Mouse (Mus musculus) left cerebral cortex, adult 18-20 months (tissue): ENCODE measurements around the gene Rnf17. TPM values are rescaled to one million over a fixed set of nuclear protein-coding genes. Genes with fewer than 3 reads are reported as not detected.
A peak's percentile ranks its signal among the peaks of the same experiment; 100 is the strongest.

Experiments
- DNase-seq, 2 experiments: peaks; one replicate each; pipeline ENCODE4 v3.0.0; 2021 to 2022; ENCODE audit warnings: low spot score in 2 of 2, mixed read lengths in 1 of 2
- total RNA-seq, 2 experiments: library from RNA; stranded (reverse); gene quantifications; 2 replicates each; pipeline ENCODE4 v1.2.3; 2021

The Rnf17 gene
- total RNA-seq, 2 experiments from 2014 or later: 0.59 to 0.79 TPM

GRCm38 (mm10) chr14:56502407-56502806 lies 100.0 kb downstream of the Rnf17 start:
- DNase-seq: no peak

GRCm38 (mm10) chr14:56506743-56507142 lies 104.4 kb downstream of the Rnf17 start:
- no peak for DNase-seq

- DNase-seq: no peak
Measured at GRCm38 (mm10) chr14:56512084-56512483, 109.7 kb downstream of the Rnf17 start.

GRCm38 (mm10) chr14:56514775-56515174 lies 112.4 kb downstream of the Rnf17 start:
- no peak for DNase-seq

GRCm38 (mm10) chr14:56530788-56531187 lies 128.4 kb downstream of the Rnf17 start:
- no peak for DNase-seq

- DNase-seq: no peak
Measured at GRCm38 (mm10) chr14:56544946-56545345, 142.6 kb downstream of the Rnf17 start.

GRCm38 (mm10) chr14:56545491-56545890 lies 143.1 kb downstream of the Rnf17 start:
- DNase-seq: no peak

GRCm38 (mm10) chr14:56550960-56551359 lies 148.6 kb downstream of the Rnf17 start:
- DNase-seq: no peak

- no peak for DNase-seq
Measured at GRCm38 (mm10) chr14:56552924-56553323, 150.5 kb downstream of the Rnf17 start.

GRCm38 (mm10) chr14:56553331-56553730 lies 150.9 kb downstream of the Rnf17 start:
- DNase-seq: no peak

GRCm38 (mm10) chr14:56554716-56555115 lies 152.3 kb downstream of the Rnf17 start:
- DNase-seq: no peak

GRCm38 (mm10) chr14:56559134-56559533 lies 156.8 kb downstream of the Rnf17 start:
- DNase-seq: no peak

- no peak for DNase-seq
Measured at GRCm38 (mm10) chr14:56567476-56567875, 165.1 kb downstream of the Rnf17 start.

- no peak for DNase-seq
Measured at GRCm38 (mm10) chr14:56569041-56569440, 166.7 kb downstream of the Rnf17 start.

GRCm38 (mm10) chr14:56571310-56572093 lies 169.1 kb downstream of the Rnf17 start:
- peak; percentile 94 to 97 for DNase-seq

- no peak for DNase-seq
Measured at GRCm38 (mm10) chr14:56572546-56572945, 170.2 kb downstream of the Rnf17 start.

Other genes with a start within 250 kb of the Rnf17 start
- not detected for gene Gzmg, start 243.0 kb upstream of the Rnf17 start, total RNA-seq
- gene Gzmn, start 228.0 kb upstream of the Rnf17 start, total RNA-seq: not detected
- not detected for gene Gzmf, start 191.2 kb upstream of the Rnf17 start, total RNA-seq
- not detected for gene Gzmc, start 167.9 kb upstream of the Rnf17 start, total RNA-seq
- gene Gzmb, start 140.3 kb upstream of the Rnf17 start, total RNA-seq: not detected
- not detected for gene Atp12a, start 37.5 kb upstream of the Rnf17 start, total RNA-seq
- gene Cenpj, start 172.8 kb downstream of the Rnf17 start, total RNA-seq: 1 to 10 TPM; 2.5 to 2.6 TPM
- 1 to 10 TPM; 5.0 to 5.4 TPM for gene Parp4, start 173.0 kb downstream of the Rnf17 start, total RNA-seq